Mouse (Mus musculus) brain, adult 2 months (tissue): ENCODE measurements around the gene Atp6ap1l.
"Not testable (repeated sequence)": the region's sequence is repeated elsewhere in the genome, so short reads cannot be mapped to it uniquely, and the experiment has no call there.

Experiments used
- DNase-seq: peaks from one replicate; pipeline ENCODE4 v3.0.0; 2011; ENCODE audit warnings: low read depth, low spot score

Gene Atp6ap1l

GRCm38 (mm10) chr13:90905176-90905575 lies at the start of gene Atp6ap1l:
Gene Atp6ap1l, minus strand, starts transcription at chr13:90905355.
- DNase-seq, result peak; percentile 78

DNA sequence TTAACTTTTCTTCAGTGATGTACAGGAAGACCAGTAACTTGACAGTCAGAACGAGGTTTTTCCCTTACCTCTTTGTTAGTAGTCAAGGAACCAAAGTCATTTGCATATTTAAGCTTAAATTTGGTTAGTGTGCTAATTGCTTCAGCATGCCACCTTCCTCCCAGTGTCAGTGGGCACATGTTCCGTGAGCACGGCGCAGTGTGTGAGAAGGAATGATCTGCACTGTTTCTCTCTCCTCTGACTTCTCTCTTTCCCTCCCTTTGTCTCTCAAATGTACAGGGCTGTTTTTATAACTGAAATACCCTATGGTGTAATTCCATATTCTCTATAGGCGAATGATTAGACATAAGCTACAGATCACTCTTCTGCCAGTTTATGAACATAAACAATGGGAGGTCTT lies 34.4 kb upstream of the Atp6ap1l start:
- no peak for DNase-seq

GRCm38 (mm10) chr13:90939192-90939591 lies 34.0 kb upstream of the Atp6ap1l start:
- no peak for DNase-seq

GRCm38 (mm10) chr13:90935852-90936251 lies 30.7 kb upstream of the Atp6ap1l start:
- no peak for DNase-seq

DNA sequence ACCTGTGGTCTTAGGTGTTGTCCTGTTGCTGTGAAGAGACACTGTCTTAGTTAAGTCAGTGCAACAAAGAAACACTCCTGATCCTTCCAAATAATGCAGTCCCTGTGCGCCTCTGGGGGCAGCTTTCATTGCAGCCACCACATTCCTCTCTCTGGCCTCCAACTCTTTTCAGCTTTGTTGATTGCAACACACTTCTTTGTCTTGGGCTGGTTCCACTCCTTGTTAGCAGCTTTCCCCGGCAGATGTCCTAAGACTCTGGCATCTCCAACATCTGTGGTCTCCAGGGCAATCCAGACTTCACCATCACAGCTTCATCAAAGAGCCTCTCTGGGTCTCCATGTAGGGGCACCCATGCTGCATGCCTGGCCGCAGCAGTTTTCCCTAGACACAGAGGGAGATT lies 28.1 kb upstream of the Atp6ap1l start:
- DNase-seq, result no peak

DNA sequence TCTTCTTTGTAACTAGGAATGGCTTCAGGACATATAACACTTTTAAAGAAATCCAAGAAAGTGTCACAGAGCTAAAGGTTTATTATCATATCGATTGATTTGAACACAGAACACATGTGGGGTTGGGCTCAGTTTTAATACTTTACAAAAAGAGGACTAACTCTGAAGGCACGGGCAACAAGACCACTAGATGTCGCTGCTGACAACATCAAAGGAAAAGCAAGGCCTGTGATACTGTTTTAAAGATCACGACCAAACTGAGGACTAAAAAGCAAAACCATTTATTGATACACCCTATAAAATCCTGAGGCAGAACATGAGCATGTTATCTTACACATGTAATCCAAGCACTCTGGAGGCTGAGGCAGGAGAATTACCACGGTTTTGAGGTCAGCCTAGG lies 24.7 kb upstream of the Atp6ap1l start:
- DNase-seq, result peak; percentile 87

DNA sequence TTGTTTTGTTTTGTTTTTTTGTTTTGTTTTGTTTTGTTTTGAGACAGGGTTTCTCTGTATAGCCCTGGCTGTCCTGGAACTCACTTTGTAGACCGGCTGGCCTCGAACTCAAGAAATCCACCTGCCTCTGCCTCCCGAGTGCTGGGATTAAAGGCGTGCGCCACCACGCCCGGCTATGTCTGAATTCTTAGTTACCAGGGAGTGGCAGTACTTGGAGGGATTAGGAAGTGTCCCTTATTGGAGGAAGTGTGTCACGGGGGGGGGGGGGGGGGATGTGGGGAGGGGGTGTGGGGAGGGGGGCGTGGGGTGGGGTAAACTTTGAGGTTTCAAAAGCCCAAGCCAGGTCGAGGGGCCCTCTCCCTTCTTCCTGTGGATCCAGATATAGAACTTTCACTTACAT lies 23.1 kb upstream of the Atp6ap1l start:
- DNase-seq, result not testable (repeated sequence)

DNA sequence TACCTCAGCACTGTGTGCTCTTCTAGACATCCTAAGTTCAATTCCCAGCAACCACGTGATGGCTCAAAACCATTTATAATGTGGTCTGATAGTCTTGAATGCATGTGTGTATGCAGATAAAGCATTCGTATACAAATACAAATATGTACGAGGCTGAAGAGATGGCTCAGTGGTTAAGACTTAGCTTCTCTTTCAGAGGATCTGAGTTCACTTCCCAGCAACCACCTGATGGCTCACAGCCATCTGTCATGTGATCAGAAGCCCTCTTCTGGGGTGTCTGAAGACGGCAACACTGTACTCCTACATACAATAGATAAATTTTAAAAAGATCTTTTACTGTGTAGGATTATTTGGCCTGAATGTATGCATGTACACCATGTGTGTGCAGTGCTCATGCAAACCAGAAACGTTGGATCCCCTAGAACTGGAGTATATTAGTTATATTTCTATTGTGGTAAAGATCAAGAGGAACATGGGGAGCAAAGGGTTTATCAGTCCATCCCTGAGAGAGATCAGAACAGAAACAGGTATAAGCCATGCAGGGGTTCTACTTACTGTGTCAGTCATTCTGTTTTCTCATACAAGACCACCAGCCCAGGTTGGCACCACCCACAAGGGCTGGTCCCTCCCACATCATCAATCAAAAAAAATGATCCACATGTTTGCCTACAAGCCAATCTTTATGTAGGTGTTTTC lies 21.9 kb upstream of the Atp6ap1l start:
- no peak for DNase-seq

GRCm38 (mm10) chr13:90926125-90926765 lies 21.1 kb upstream of the Atp6ap1l start:
- no peak for DNase-seq

- DNase-seq, result no peak
Observed at GRCm38 (mm10) chr13:90925191-90925590, 20.0 kb upstream of the Atp6ap1l start.

GRCm38 (mm10) chr13:90924072-90924471 lies 18.9 kb upstream of the Atp6ap1l start:
- DNase-seq, result no peak

DNA sequence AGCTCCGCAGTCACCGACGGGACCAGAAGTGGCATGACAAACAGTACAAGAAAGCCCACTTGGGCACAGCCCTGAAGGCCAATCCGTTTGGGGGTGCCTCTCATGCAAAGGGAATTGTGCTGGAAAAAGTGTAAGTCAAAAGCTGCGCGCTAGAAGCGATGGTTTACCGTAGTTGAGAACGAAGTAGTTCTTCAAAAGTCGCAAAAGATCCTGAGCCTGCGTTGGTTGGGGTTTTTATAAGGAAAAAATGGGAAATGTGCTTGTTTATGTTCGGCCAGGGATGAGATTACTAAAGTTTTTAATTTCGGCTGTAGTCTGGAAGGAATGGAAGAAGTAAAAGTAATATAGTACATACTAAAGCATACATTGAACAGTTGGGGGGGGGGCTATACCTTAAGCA lies 18.5 kb upstream of the Atp6ap1l start:
- not testable (repeated sequence) for DNase-seq

DNA sequence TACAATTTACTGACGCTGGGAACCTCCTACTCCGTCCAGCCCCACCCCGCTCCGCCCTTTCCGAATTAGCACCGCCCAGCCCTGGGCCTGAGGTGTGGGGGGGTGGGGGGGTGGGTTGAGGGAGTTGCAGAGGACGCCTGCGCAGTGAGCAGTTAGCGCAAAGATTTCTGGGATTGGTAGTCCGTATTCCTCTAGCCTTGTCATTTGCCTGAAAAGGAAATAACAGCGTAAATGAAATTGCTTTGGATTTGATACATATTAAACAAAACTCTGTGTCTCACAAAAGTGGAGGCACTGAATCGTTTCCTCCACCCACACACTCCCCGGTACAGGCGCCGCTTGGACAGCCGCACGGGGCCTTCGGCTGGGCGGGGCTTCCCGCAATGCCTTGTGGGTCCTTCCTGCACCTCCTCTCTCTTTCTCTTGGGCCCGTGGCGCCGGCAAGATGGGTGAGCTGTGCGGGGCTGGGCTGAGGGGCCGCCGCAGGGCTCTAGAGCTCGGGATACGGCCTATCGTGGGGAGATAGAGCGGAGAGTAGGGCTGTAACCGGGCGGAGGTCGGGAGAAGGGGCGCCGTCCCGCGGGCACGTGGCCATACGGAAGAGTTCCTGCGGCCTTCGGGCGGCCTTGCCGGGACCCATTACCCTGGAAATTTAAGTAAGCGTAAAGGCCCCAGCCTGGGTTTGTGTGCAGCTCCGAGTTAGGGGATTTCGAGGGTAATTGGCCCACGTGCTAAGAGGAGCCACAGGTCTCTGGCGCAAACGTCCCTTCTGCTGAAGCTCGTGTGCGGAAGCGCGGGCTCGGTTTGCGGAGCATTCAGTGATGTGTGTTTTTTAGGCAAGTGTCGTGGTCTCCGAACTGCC lies 17.8 kb upstream of the Atp6ap1l start, which contains the start of gene Rps23:
TSS of gene Rps23 (plus strand) at position 208 of the 862 bp plus-strand sequence.
- peak; percentile 97 for DNase-seq

GRCm38 (mm10) chr13:90914721-90915120 lies 9.6 kb upstream of the Atp6ap1l start:
- no peak for DNase-seq

DNA sequence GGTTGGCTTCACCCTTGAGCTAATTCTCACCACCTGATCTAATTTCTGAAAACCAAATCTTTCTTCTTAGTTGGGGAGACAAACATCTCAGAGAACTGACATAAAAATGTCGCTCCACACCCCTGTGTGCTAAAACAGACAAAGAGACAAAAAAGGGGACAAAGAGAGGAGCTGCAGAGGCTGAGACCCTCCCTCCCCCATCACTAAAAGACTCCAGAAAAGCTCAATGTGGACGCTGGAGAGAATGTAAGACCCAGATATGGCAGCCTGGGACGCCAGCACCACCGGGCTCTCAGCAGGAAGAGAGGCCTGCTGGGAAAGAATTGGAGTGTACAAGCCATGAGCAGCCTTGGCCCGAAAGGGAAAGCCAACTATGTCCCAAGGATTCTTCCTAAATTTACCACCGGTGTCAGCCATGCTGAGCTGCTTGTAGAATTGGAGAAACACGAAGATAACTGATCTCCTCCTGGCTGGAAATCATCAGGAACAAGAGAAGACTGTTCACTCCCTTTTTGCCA lies 8.6 kb upstream of the Atp6ap1l start:
- no peak for DNase-seq

GRCm38 (mm10) chr13:90912760-90913674 lies 7.9 kb upstream of the Atp6ap1l start:
- peak; percentile 72 for DNase-seq

DNA sequence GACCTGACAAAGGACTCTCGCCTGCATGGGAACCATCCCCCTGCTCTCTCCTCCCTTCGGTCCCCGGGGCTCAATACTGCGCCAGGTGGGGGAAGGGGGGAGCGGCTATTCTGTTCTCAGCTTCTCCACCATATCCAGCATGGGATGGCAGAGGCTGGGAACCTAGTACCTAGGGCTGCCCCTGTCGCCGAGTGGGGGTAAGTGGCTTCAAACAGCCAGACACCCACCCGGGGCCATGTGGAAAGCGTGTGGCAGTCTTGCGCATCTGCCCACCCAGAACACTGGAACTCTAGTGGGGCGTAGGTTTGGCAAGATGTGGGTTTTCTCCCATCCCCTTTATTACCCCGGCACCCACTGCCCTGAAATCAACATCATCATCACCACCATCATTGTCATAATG lies 2.2 kb upstream of the Atp6ap1l start:
- DNase-seq, result no peak

GRCm38 (mm10) chr13:90896821-90897220 lies 8.3 kb downstream of the Atp6ap1l start:
- no peak for DNase-seq

DNA sequence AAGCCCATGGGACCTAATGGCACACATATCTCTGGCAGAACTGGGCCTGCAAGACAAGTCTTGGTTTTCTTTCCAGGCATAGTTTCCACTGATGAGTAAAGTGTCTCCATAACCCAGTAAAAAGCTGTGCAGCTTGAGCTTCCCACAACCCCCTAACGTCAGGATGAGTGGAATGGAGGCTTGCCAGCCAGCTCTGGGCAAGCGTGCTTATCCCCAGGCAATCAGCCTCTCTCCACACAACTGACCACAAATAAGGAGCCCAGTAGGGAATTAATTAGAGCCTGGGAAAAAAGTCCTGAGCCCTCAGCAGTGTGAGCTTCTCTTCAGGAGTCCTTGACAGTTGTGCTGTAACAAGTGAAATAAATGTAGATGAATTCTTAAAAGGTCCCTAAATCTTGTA lies 9.1 kb downstream of the Atp6ap1l start:
- peak; percentile 48 for DNase-seq

DNA sequence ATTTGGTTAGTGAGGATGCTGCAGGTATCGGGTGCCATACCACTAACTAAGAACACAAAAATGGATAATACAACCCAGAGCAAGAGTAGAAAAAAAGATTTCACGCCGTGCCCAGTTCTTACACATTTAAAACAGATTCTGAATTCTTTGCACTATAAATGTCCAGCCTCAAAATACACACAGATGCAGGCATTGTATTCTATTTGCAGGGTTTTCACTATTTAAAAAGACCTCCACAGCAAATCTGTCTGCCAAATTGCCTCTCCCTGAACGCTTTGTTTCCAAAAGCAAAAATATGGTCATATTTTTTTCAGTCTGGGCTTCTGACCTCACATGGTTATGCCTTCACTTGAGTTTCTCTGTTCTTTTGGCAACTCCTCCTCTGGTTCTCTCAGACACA lies 10.3 kb downstream of the Atp6ap1l start:
- peak; percentile 39 for DNase-seq

DNA sequence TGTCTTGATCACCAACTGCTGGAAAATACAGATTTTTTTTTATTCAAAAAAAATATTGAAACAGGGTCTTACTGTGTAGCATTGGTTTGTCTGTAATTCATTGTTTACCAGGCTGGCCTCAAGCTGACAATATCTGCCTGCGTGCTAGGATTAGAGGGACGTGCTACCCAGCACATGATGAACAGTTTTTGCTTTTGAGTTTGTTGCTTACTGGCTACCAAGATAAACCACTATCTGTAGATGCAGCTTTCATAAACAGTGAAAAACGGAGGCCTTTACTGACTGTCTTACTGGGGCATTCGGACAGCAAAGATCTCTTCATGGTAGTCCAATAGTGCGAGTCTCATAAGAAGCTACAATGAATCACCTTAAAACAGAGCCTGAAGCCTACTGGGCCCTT lies 15.0 kb downstream of the Atp6ap1l start:
- DNase-seq, result no peak
